Mouse (Mus musculus) G1E (cell line): ENCODE results near the gene Map3k13.

Experiments used
- CTCF ChIP-seq: IDR thresholded peaks from 2 replicates; pipeline ENCODE4 v1.5.1; 2012; ENCODE audit warnings: low read depth, low read length, inconsistent platforms, mixed read lengths
- GATA1 ChIP-seq: IDR thresholded peaks from 2 replicates; pipeline ENCODE4 v1.6.1; 2012; ENCODE audit warnings: borderline replicate concordance, low read length, inconsistent platforms, mixed read lengths
- GATA2 ChIP-seq: IDR thresholded peaks from 2 replicates; pipeline ENCODE4 v1.6.1; 2012; ENCODE audit warnings: low read depth, low read length, inconsistent platforms, borderline replicate concordance

- no peak for TF ChIP-seq CTCF
- no peak for TF ChIP-seq GATA2
- TF ChIP-seq GATA1: no peak
Measured at GRCm38 (mm10) chr16:21893890-21894289, 99.7 kb downstream of the Map3k13 start.
